Mouse (Mus musculus) lung, embryonic 16.5 days (tissue): Measurements from ENCODE around the gene Gps2. TPM values are rescaled to one million over a fixed set of nuclear protein-coding genes. Genes with fewer than 3 reads are reported as not detected.

Experiments
- ATAC-seq: fragments of 200-750 bp; cut with Nextera tagmentation; 2 replicates; pipeline ENCODE4 v1.8.0; 2017; ENCODE audit warnings: low read depth, mild to moderate bottlenecking, moderate library complexity
- H3K27ac ChIP-seq: fragments of 300-500 bp; sonication (generic); 2 replicates; pipeline ENCODE4 v1.5.1; 2014; ENCODE audit warnings: mild to moderate bottlenecking, control low read depth, low read length
- H3K27me3 ChIP-seq: fragments of 300-500 bp; sonication (generic); 2 replicates; pipeline ENCODE4 v1.6.1; 2014; ENCODE audit warnings: low read depth, low read length, mixed read lengths; ENCODE audit not compliant: control insufficient read depth, insufficient read depth
- H3K36me3 ChIP-seq: fragments of 300-500 bp; sonication (generic); 2 replicates; pipeline ENCODE4 v1.6.1; 2014; ENCODE audit warnings: low read length; ENCODE audit not compliant: control insufficient read depth, insufficient read depth
- H3K4me1 ChIP-seq: fragments of 300-500 bp; sonication (generic); replicated peaks from 2 replicates; pipeline ENCODE4 v1.6.1; 2014; ENCODE audit warnings: low read length, mixed read lengths; ENCODE audit not compliant: control insufficient read depth, insufficient read depth
- H3K4me2 ChIP-seq: fragments of 300-500 bp; sonication (generic); 2 replicates; pipeline ENCODE4 v1.6.1; 2014; ENCODE audit warnings: low read depth, low read length, control low read depth
- H3K4me3 ChIP-seq: fragments of 300-500 bp; sonication (generic); 2 replicates; pipeline ENCODE4 v1.5.1; 2014; ENCODE audit warnings: mild to moderate bottlenecking, low read length, control low read depth
- H3K9ac ChIP-seq: fragments of 300-500 bp; sonication (generic); 2 replicates; pipeline ENCODE4 v1.6.1; 2014; ENCODE audit warnings: low read length, control low read depth
- H3K9me3 ChIP-seq: fragments of 300-500 bp; sonication (generic); 2 replicates; pipeline ENCODE4 v1.6.1; 2016; ENCODE audit warnings: low read length; ENCODE audit not compliant: control insufficient read depth
- WGBS: fragments of 180-500 bp; shearing (Covaris S2); extraction: QIAGEN DNeasy Blood & Tissue Kit; methylation state at CpG from one replicate; pipeline ENCODE4 v1.1.7; 2014; 5-methylcytosine and 5-hydroxymethylcytosine counted together
- polyA plus RNA-seq: library from polyadenylated mRNA; unstranded; fragments of >200 nt; fragmentation: Nextera tagmentation; extraction: Ambion mirVana; gene quantifications from 2 replicates; pipeline ENCODE4 v1.2.1, GENCODE M21; 2015

Gene Gps2
- polyA plus RNA-seq, 1 experiment from 2014 or later, result 87.8 TPM

DNA sequence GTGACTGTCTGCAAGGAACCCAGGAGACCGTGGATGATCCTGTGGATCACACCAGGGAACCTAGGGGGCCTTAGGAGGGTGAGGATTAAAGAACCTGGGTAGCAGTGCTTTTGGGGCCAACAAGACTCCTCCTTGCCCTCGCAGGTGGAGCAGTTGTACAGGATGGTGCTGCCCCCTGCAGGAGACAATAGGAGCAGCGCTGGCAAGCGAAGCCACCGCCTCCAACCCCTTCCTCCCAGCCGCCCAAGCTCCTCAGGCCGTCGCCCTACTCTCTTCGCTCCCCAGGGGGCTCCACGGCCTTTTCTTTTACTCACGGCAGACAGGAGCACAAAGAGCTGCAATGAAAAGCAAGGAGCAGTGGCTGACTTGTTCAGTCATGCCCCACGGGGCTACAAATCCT is 36.8 kb upstream of the Gps2 start:
- Histone ChIP-seq H3K27me3 (no peaks in the 10 kb centered on the region), H3K4me1 (peaks cover 49% of the 10 kb centered on the region), H3K4me2 (peak overlapping the region; percentile 36), H3K36me3 (no peaks in the 10 kb centered on the region), H3K27ac (peak overlapping the region; percentile 72), H3K9me3 (no peaks in the 10 kb centered on the region), H3K9ac (0 out of 2 replicates have a peak overlapping the region, but pooled peaks have one; percentile 13), H3K4me3 (no peak overlapping the region)
- ATAC-seq, result peak; percentile 16
- WGBS, result 3% methylated on average over 12 of the region's 12 CpGs

GRCm38 (mm10) chr11:69877878-69878277 is 35.8 kb upstream of the Gps2 start, which contains the start of gene Tmem95:
TSS of gene Tmem95 (minus strand) at chr11:69878018.
- no peaks in the 10 kb centered on the region for H3K27me3 ChIP-seq
- no peak within 1 kb of the TSS; the same call in 1 of the 2 replicates for H3K27ac ChIP-seq
- WGBS, result 81% methylated on average over 11 of the region's 11 CpGs
- H3K4me2 ChIP-seq, result peak within 1 kb of the TSS; percentile 87
- peaks cover 49% of the 10 kb centered on the region for H3K4me1 ChIP-seq
- peak within 1 kb of the TSS; percentile 49; the same call in 1 of the 2 replicates for H3K9ac ChIP-seq
- H3K36me3 ChIP-seq, result no peaks in the 10 kb centered on the region
- H3K9me3 ChIP-seq, result no peaks in the 10 kb centered on the region
- no peak for ATAC-seq
- no peak within 1 kb of the TSS; the same call in 1 of the 2 replicates for H3K4me3 ChIP-seq

DNA sequence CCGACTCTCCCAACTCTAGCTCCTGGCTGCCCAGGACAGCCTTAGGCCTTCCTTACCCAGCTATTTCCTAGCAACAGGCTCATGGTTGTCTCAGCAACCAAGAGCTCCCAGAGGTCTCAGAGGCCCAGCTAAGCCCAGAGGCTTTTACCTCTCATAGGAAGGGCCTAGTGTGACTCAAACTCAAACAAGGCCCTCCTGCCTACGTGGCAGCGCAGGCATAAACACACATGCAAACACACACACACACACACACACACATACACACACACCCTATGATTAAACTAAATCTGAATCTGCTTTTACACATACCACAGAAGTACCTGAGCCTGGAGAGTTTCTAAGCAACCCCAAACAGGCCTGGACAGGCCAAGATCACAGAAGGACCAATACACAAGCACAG is 35.3 kb upstream of the Gps2 start:
- H3K9ac ChIP-seq, result peak overlapping the region; percentile 49; the same call in 1 of the 2 replicates
- no peak overlapping the region; the same call in 1 of the 2 replicates for H3K4me3 ChIP-seq
- H3K27ac ChIP-seq, result no peak overlapping the region
- no peak overlapping the region for H3K4me2 ChIP-seq
- H3K4me1 ChIP-seq, result peaks cover 49% of the 10 kb centered on the region
- no peak for ATAC-seq
- H3K36me3 ChIP-seq, result no peaks in the 10 kb centered on the region
- H3K27me3 ChIP-seq, result no peaks in the 10 kb centered on the region
- no peaks in the 10 kb centered on the region for H3K9me3 ChIP-seq
- 75% methylated on average over 3 of the region's 3 CpGs for WGBS

DNA sequence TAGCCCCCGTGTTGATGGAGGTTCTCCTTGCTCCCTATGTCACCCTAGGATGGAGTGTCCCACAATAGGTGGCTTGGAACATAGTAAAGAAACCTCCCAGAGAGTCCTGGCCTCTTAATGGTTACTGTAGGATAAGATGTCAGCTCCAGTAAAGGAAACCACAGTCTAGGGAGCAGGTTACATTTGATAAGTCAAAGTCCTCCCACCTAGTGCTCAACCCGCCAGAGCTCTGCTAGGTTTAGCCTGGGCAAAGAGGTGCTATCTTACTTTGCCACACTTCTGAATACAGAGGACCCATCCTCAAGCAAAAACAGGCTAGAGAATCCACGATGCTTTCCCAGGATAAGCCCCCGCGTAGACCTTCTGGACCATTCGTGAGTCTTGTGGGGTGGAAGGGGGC is 34.7 kb upstream of the Gps2 start:
- H3K9me3 ChIP-seq, result no peaks in the 10 kb centered on the region
- peak overlapping the region; percentile 76 for H3K9ac ChIP-seq
- 80% methylated on average over 6 of the region's 6 CpGs for WGBS
- H3K27ac ChIP-seq, result no peak overlapping the region
- peaks cover 49% of the 10 kb centered on the region for H3K4me1 ChIP-seq
- H3K36me3 ChIP-seq, result no peaks in the 10 kb centered on the region
- peak overlapping the region; percentile 62 for H3K4me3 ChIP-seq
- no peak for ATAC-seq
- no peaks in the 10 kb centered on the region for H3K27me3 ChIP-seq
- H3K4me2 ChIP-seq, result peak overlapping the region; percentile 87

DNA sequence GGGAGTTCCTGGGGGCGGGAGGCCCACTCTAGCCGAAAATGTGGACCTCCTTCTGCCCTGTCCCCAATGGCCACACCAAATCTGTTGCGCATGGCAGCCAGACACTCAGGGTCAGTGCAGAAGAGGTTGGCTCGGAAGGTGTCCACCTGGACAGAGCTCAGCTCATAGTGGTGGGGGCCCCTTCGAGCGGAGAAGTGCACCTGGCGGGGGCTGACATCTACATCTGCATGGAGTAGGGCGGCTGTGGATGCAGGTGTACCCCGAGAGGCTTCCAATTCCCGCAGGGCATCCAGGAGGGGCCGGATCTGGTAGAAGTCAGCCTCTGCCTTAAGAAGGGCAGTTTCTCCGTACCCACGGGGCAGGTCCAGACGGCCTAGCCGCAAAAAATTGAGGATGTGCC is 34.0 kb upstream of the Gps2 start:
- no peak for ATAC-seq
- 35% methylated on average over 15 of the region's 15 CpGs for WGBS
- Histone ChIP-seq H3K9ac (peak overlapping the region; percentile 76), H3K4me2 (peak overlapping the region; percentile 87), H3K4me3 (peak overlapping the region; percentile 62), H3K27ac (no peak overlapping the region), H3K36me3 (no peaks in the 10 kb centered on the region), H3K27me3 (no peaks in the 10 kb centered on the region), H3K9me3 (no peaks in the 10 kb centered on the region), H3K4me1 (peaks cover 53% of the 10 kb centered on the region)

- Histone ChIP-seq H3K4me3 (peak overlapping the region; percentile 62), H3K4me1 (peaks cover 52% of the 10 kb centered on the region), H3K27ac (peak overlapping the region; percentile 95), H3K4me2 (peak overlapping the region; percentile 87), H3K36me3 (no peaks in the 10 kb centered on the region), H3K9me3 (no peaks in the 10 kb centered on the region), H3K27me3 (no peaks in the 10 kb centered on the region), H3K9ac (peak overlapping the region; percentile 76)
- 1% methylated on average over 18 of the region's 18 CpGs for WGBS
- ATAC-seq, result peak; percentile 35; the same call in 1 of the 2 replicates
Measured at GRCm38 (mm10) chr11:69880506-69880852, 33.2 kb upstream of the Gps2 start.

- Histone ChIP-seq H3K4me3 (peak within 1 kb of the TSS; percentile 62), H3K27me3 (no peaks in the 10 kb centered on the region), H3K4me1 (peaks cover 46% of the 10 kb centered on the region), H3K36me3 (no peaks in the 10 kb centered on the region), H3K27ac (peak within 1 kb of the TSS; percentile 95), H3K9me3 (no peaks in the 10 kb centered on the region), H3K9ac (peak within 1 kb of the TSS; percentile 76), H3K4me2 (peak within 1 kb of the TSS; percentile 87)
- ATAC-seq, result peak; percentile 93
- WGBS, result under 1% methylated on average over 46 of the region's 46 CpGs
Measured at GRCm38 (mm10) chr11:69880853-69881603, 32.7 kb upstream of the Gps2 start, which contains the start of gene Kctd11. TSS of gene Kctd11 (minus strand) at chr11:69881406.

DNA sequence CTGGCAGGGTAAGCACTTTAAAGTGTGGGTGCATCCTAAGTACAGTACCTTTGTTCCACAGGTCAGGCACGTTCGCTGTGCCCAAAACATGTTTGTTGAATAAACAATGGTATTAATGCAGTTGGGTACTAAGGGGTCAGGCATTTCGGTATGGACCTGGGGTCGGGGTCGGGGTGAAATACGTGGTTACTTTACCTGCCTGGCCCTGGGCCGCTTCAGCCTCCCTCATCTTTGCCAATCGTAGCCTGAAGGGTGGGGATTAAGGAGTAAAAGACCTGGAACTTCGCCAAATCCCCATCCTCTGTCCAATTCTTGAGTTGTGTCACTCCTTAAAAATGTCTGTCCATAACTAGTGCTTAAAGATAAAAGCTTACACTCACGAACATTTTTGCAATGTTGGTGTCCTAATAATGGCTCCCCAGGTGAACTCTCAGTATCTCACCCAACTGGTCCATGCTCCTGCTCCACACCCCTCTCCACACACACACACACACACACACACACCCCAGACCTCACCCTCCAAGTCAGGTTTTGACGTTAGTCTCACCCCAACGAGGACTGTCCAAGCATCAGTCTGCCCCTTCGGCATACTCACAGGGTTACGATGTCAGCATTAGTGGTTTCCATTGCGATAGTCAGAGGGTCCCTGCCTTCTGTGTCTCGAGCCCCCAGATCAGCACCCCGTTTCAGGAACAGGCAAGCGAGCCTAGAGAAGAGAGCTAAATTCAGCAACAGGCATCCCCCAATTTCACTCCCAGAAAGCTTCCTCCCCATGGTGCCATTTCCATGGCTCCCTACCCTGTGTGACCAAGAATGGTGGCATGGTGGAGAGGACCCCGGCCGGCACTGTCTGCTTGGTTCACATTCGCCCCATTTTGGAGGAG is 31.7 kb upstream of the Gps2 start:
- WGBS, result 52% methylated on average over 21 of the region's 21 CpGs
- H3K9ac ChIP-seq, result peak overlapping the region; percentile 76
- H3K27me3 ChIP-seq, result no peaks in the 10 kb centered on the region
- ATAC-seq, result no peak
- no peaks in the 10 kb centered on the region for H3K36me3 ChIP-seq
- H3K4me2 ChIP-seq, result peak overlapping the region; percentile 87
- peak overlapping the region; percentile 62 for H3K4me3 ChIP-seq
- H3K9me3 ChIP-seq, result no peaks in the 10 kb centered on the region
- H3K4me1 ChIP-seq, result peaks cover 38% of the 10 kb centered on the region
- peak overlapping the region; percentile 95 for H3K27ac ChIP-seq

DNA sequence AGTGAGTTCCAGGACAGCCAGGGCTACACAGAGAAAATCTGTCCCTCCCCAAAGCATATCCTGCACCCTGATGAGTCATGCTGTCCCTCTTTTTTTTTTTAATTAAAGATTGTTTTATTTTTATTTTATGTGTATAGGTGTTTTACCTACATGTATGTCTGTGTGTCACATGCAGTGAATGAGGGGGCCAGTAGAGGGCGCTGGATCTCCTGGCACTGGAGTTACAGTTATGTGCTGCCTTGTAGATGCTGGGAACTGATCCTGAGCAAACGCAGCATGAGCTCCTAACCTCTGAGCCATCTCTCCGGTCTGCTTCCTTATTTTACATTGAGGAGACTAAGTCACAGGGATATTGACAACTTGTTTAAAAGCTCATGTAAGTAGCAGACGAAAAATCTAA is 30.6 kb upstream of the Gps2 start:
- Histone ChIP-seq H3K4me1 (peaks cover 28% of the 10 kb centered on the region), H3K27me3 (no peaks in the 10 kb centered on the region), H3K36me3 (no peaks in the 10 kb centered on the region), H3K4me2 (no peak overlapping the region), H3K4me3 (no peak overlapping the region), H3K9me3 (no peaks in the 10 kb centered on the region), H3K27ac (no peak overlapping the region), H3K9ac (no peak overlapping the region)
- ATAC-seq, result no peak
- 64% methylated on average over 4 of the region's 4 CpGs for WGBS
